In the genomic region with DNA sequence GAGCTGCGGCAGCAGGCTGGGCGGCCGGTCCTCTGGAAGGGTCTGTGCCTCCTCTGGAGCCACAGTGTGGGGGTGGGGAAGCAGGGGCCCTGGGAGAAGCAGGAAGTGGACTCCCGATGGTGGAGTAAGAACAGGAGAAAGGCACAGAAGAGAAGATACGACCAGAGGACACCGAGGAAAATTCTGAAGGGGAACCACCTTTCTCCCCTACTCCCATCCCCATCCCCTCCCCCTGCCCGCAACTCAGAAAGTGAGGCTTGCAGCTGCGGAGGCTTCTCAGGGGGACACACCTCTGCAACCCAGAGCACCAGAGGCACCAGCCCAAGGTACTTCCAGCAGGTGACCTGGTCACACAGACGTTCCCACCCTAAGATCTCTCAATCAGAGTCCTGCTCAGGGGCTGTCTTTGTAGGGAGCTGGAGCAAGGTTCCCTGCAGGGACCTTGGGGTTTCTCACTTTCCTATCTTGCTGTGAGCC, we compare ENCODE assay signal across 8 mouse cellular contexts. TPM values are rescaled to one million over a fixed set of nuclear protein-coding genes. Genes with fewer than 3 reads are reported as not detected.
DNase-seq lines count a peak whose midpoint lies in the region; ATAC-seq and TF ChIP-seq lines count a peak whose summit lies in the region.

No protein-coding gene starts in this region.

- no peaks in the 10 kb centered on the region for H3K36me3 ChIP-seq in thymus, adult 2 months (ENCODE audit: control insufficient read depth, insufficient read depth, low read length)
- no peaks in the 10 kb centered on the region for H3K36me3 ChIP-seq in forebrain, embryonic 14.5 days (ENCODE audit: control insufficient read depth, insufficient read depth, low read length)
- H3K36me3 ChIP-seq in midbrain, embryonic 12.5 days, result no peaks in the 10 kb centered on the region

- no peaks in the 10 kb centered on the region for H3K27me3 ChIP-seq in thymus, adult 2 months (ENCODE audit: control insufficient read depth, insufficient read depth, low read length)
- H3K27me3 ChIP-seq in forebrain, embryonic 14.5 days (replicated peaks; ENCODE audit: control insufficient read depth, insufficient read depth, low read length), result peaks cover 7% of the 10 kb centered on the region; the same call in 1 of the 2 replicates
- H3K27me3 ChIP-seq in midbrain, embryonic 12.5 days, result peaks cover 29% of the 10 kb centered on the region

- 0 out of 2 replicates have a peak, but pooled peaks have one; percentile 47 for ATAC-seq in forebrain, embryonic 14.5 days
- ATAC-seq in midbrain, embryonic 12.5 days (ENCODE audit: low FRiP score, low read depth), result peak; percentile 76; the same call in 1 of the 2 replicates

- DNase-seq in thymus, postnatal 0 days (ENCODE audit: low spot score), result peak; percentile 32
- no peak for DNase-seq in thymus, adult 2 months
- peak; percentile 28 for DNase-seq in forebrain, embryonic 14.5 days (ENCODE audit: low spot score)
- DNase-seq in kidney, postnatal 14 days, result peak; percentile 50
- DNase-seq in T-cell, adult 2 months (ENCODE audit: low spot score), result no peak
- no peak for DNase-seq in right cerebral cortex, postnatal 14 days
- DNase-seq in cerebellum, adult 8-10 months, result no peak

- H3K4me3 ChIP-seq in thymus, adult 2 months (ENCODE audit: control insufficient read depth, insufficient read depth, low read length), result no peak overlapping the region
- H3K4me3 ChIP-seq in forebrain, embryonic 14.5 days (ENCODE audit: low read depth, low read length), result peak overlapping the region; percentile 25
- H3K4me3 ChIP-seq in midbrain, embryonic 12.5 days, result peak overlapping the region; percentile 31

- WGBS in thymus, adult 2 months, result 40% methylated on average over 9 of the region's 9 CpGs
- WGBS in forebrain, embryonic 14.5 days, result 0% methylated on average over 9 of the region's 9 CpGs
- WGBS in midbrain, embryonic 12.5 days, result 2% methylated on average over 8 of the region's 9 CpGs

- H3K4me2 ChIP-seq in forebrain, embryonic 14.5 days (ENCODE audit: low read length), result peak overlapping the region; percentile 55
- peak overlapping the region; percentile 54 for H3K4me2 ChIP-seq in midbrain, embryonic 12.5 days (replicated peaks)

- H3K9ac ChIP-seq in forebrain, embryonic 14.5 days (ENCODE audit: low read length), result peak overlapping the region; percentile 55
- H3K9ac ChIP-seq in midbrain, embryonic 12.5 days (replicated peaks), result peak overlapping the region; percentile 41

- TF ChIP-seq POLR2A in thymus, adult 2 months (IDR thresholded peaks at IDR 0.05; ENCODE audit: control insufficient read depth, extremely low read depth, insufficient read depth, low read length, poor library complexity), result no peak

- TF ChIP-seq CTCF in thymus, adult 2 months (IDR thresholded peaks at IDR 0.05; ENCODE audit: borderline replicate concordance, control insufficient read depth, extremely low read depth, insufficient read depth, low read length, poor library complexity), result no peak

- H3K27ac ChIP-seq in thymus, adult 2 months (ENCODE audit: control insufficient read depth, insufficient read depth, low read length), result no peak overlapping the region
- H3K27ac ChIP-seq in forebrain, embryonic 14.5 days (ENCODE audit: low read depth, low read length), result no peak overlapping the region
- no peak overlapping the region for H3K27ac ChIP-seq in midbrain, embryonic 12.5 days (replicated peaks)

- peaks cover 9% of the 10 kb centered on the region; the same call in 1 of the 2 replicates for H3K4me1 ChIP-seq in thymus, adult 2 months (replicated peaks; ENCODE audit: control insufficient read depth, insufficient read depth, low read length)
- no peaks in the 10 kb centered on the region for H3K4me1 ChIP-seq in forebrain, embryonic 14.5 days (ENCODE audit: control insufficient read depth, insufficient read depth, low read length)
- peaks cover 18% of the 10 kb centered on the region for H3K4me1 ChIP-seq in midbrain, embryonic 12.5 days

- no peaks in the 10 kb centered on the region for H3K9me3 ChIP-seq in forebrain, embryonic 14.5 days (replicated peaks; ENCODE audit: control insufficient read depth, low read length)
- H3K9me3 ChIP-seq in midbrain, embryonic 12.5 days, result no peaks in the 10 kb centered on the region

RNA-seq across cellular contexts. Expression of a gene that starts 7.1 kb away (rescaled TPM):
- 142 and 150 TPM in 2 replicates for polyA plus RNA-seq in thymus, postnatal 0 days (2015; fragmentation: Nextera tagmentation; extraction: Ambion mirVana)
- 109 and 137 TPM in 2 replicates for polyA plus RNA-seq in thymus, adult 2 months (2012; rRNA removed)
- polyA plus RNA-seq in forebrain, embryonic 14.5 days (2014; fragmentation: Nextera tagmentation; extraction: Ambion mirVana), result 340 and 434 TPM in 2 replicates
- polyA plus RNA-seq in midbrain, embryonic 12.5 days (2016; fragmentation: Nextera tagmentation; extraction: Ambion mirVana), result 208 and 213 TPM in 2 replicates

RNA-seq across cellular contexts. Expression of a gene that starts 27.4 kb away (rescaled TPM):
- 158 and 177 TPM in 2 replicates for polyA plus RNA-seq in thymus, postnatal 0 days (2015; fragmentation: Nextera tagmentation; extraction: Ambion mirVana)
- polyA plus RNA-seq in thymus, adult 2 months (2012; rRNA removed), result 2.6 and 3.4 TPM in 2 replicates
- polyA plus RNA-seq in forebrain, embryonic 14.5 days (2014; fragmentation: Nextera tagmentation; extraction: Ambion mirVana), result 82.7 and 110 TPM in 2 replicates
- polyA plus RNA-seq in midbrain, embryonic 12.5 days (2016; fragmentation: Nextera tagmentation; extraction: Ambion mirVana), result 145 and 162 TPM in 2 replicates

RNA-seq across cellular contexts. Expression of a gene that starts 42.5 kb away (rescaled TPM):
- polyA plus RNA-seq in thymus, postnatal 0 days (2015; fragmentation: Nextera tagmentation; extraction: Ambion mirVana), result 0.17 and 0.76 TPM in 2 replicates
- polyA plus RNA-seq in thymus, adult 2 months (2012; rRNA removed), result 0.05 and 0.98 TPM in 2 replicates
- polyA plus RNA-seq in forebrain, embryonic 14.5 days (2014; fragmentation: Nextera tagmentation; extraction: Ambion mirVana), result not detected in 2 replicates
- 0.26 TPM in 1 of 2 replicates, not detected in the other for polyA plus RNA-seq in midbrain, embryonic 12.5 days (2016; fragmentation: Nextera tagmentation; extraction: Ambion mirVana)

RNA-seq across cellular contexts. Expression of a gene that starts 46.2 kb away (rescaled TPM):
- 0.69 and 4.6 TPM in 2 replicates for polyA plus RNA-seq in thymus, postnatal 0 days (2015; fragmentation: Nextera tagmentation; extraction: Ambion mirVana)
- 52.4 and 61.3 TPM in 2 replicates for polyA plus RNA-seq in thymus, adult 2 months (2012; rRNA removed)
- polyA plus RNA-seq in forebrain, embryonic 14.5 days (2014; fragmentation: Nextera tagmentation; extraction: Ambion mirVana), result not detected in 2 replicates
- not detected in 2 replicates for polyA plus RNA-seq in midbrain, embryonic 12.5 days (2016; fragmentation: Nextera tagmentation; extraction: Ambion mirVana)

Comparison
In these comparisons a context has a peak if more than half of its experiments do, and no peak if none do; other contexts are left out.
1. DNase-seq: peak in thymus, postnatal 0 days (single experiment), forebrain, embryonic 14.5 days (single experiment) and kidney, postnatal 14 days (single experiment); none in thymus, adult 2 months (single experiment), T-cell, adult 2 months (single experiment), right cerebral cortex, postnatal 14 days (single experiment) and cerebellum, adult 8-10 months (single experiment).
2. RNA of a gene that starts 27.4 kb away (polyA plus RNA-seq): 145 to 162 TPM in midbrain, embryonic 12.5 days, 158 to 177 TPM in thymus, postnatal 0 days and 82.7 to 110 TPM in forebrain, embryonic 14.5 days; 2.6 to 3.4 TPM in thymus, adult 2 months; every median in the first group is over 10 times any median in the second.